14 mouse cellular contexts compared by ENCODE assay signal in the genomic region with DNA sequence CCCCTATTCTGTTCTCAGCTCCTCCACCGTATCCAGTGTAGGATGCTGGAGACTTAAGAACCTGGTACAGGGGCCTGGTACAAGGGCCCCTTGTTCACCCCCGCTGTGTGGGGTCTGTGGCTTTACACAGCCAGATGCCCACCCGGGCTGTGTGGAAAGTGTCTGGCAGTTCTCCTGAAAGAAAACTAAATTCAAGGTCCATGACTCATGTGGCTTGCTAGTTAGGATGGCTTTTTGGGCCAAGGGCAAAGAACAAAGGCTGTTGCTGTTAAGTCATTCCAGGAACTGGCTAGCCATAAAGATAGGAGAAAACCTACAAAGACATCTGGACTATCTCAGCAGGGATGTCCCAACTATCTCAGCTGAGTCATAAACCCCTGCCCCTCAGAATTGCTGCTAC.
A peak's percentile ranks its signal among the peaks of the same experiment; 100 is the strongest.
DNase-seq lines count a peak whose midpoint lies in the region.
"Had no signal": no experiment of that assay in that cellular context is flagged by ENCODE, and none has a peak within 500 bp of the region (broad histone marks: within the 10 kb centered on the region; RNA-seq: fewer than 3 reads in every experiment).

No protein-coding gene starts in this region.

- peak; percentile 51 to 87 for DNase-seq in adrenal gland, adult (ENCODE audit: inconsistent age in 2 of 2, low spot score in 1 of 2)
- no peak for DNase-seq in adrenal gland, postnatal 4 days (ENCODE audit: low spot score in 2 of 2)
- DNase-seq in adrenal gland, adult 8-10 months, result peak; percentile 58
- no peak for DNase-seq in adrenal gland, postnatal 25 days
- DNase-seq in 3T3-L1 (ENCODE audit: low read depth, low spot score), result peak; percentile 13
- peak; percentile 18 to 48 for DNase-seq in adrenal gland, postnatal 36 days
- no peak for DNase-seq in embryo, embryonic 11 days
- DNase-seq: cerebellum, adult 11 months; cerebellum, adult 18-20 months; cerebellum, adult 8-10 months; cerebellum, adult 9-11 months; cerebellum, postnatal 14 days; cerebellum, postnatal 36 days; forebrain, postnatal 0 days had no signal

Comparison
In these comparisons a context has a peak if more than half of its experiments do, and no peak if none do; other contexts are left out.
1. DNase-seq: peak in adrenal gland, adult (2 of 2), adrenal gland, adult 8-10 months (single experiment), 3T3-L1 (single experiment) and adrenal gland, postnatal 36 days (2 of 2); none in adrenal gland, postnatal 4 days (0 of 2), adrenal gland, postnatal 25 days (single experiment) and embryo, embryonic 11 days (single experiment).